Mouse (Mus musculus): Measurements from ENCODE around the gene Nptx2.

DNA sequence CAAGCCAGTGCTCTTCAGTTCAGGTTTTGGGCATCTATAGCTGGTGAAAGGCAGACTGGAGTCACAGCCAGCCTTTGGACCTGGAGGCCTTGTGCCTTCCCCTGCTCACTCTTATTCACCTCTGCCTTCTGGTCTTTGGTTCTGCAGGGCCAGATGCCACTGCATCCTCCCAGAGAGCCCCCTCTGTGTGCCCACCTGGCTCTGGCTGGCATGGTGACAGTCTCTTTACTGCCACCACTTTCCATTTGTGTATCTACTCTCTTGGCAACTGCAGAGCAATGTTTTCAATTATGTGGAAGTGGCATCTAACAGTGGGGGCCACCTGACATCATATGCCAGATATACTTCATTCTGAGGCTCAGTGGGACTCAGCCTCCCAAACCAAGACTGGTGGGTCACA is 12.8 kb downstream of the Nptx2 start:
- TF ChIP-seq EP300 (IDR thresholded peaks at IDR 0.05; ENCODE audit: low read length) (no peak), IRF4 (IDR thresholded peaks at IDR 0.05; ENCODE audit: low read depth, low read length) (no peak), POLR2A (IDR thresholded peaks at IDR 0.05; ENCODE audit: low read depth, low read length) (no peak), SIN3A (IDR thresholded peaks at IDR 0.05; ENCODE audit: low read length) (no peak), HCFC1 (IDR thresholded peaks at IDR 0.05; ENCODE audit: low read depth, low read length) (no peak), TCF12 (IDR thresholded peaks at IDR 0.05; ENCODE audit: low read depth, low read length) (no peak), MAX (IDR thresholded peaks at IDR 0.05; ENCODE audit: low read length) (no peak), CTCF (conservative IDR thresholded peaks at IDR 0.05 in 1 of 2, IDR thresholded peaks at IDR 0.05 in 1 of 2; ENCODE audit: low read depth in 2 of 2, low read length in 2 of 2) (no peak), TBP (conservative IDR thresholded peaks at IDR 0.05; ENCODE audit: low read depth, low read length) (no peak), NRF1 (IDR thresholded peaks at IDR 0.05; ENCODE audit: low read depth, low read length) (no peak), CHD1 (IDR thresholded peaks at IDR 0.05; ENCODE audit: low read depth, low read length) (no peak), MXI1 (IDR thresholded peaks at IDR 0.05; ENCODE audit: low read depth, low read length) (no peak), MAZ (IDR thresholded peaks at IDR 0.05; ENCODE audit: low read depth, low read length) (no peak), RCOR1 (conservative IDR thresholded peaks at IDR 0.05; ENCODE audit: low read depth, low read length) (no peak)

Data from CH12.LX (cell line).